Mouse (Mus musculus) CH12.LX (cell line): Measurements from ENCODE around the gene Nkx2-1.

Source experiments
- CTCF ChIP-seq, 2 experiments: IDR thresholded peaks in 1 of 2; conservative IDR thresholded peaks in 1 of 2; 2 replicates each; pipeline ENCODE4 v1.5.1; 2011 to 2012; ENCODE audit warnings: low read depth in 2 of 2, low read length in 2 of 2, improper control_type of control experiment in 1 of 2, inconsistent platforms in 1 of 2, mild to moderate bottlenecking in 1 of 2, moderate library complexity in 1 of 2
- ELF1 ChIP-seq: IDR thresholded peaks from 2 replicates; pipeline ENCODE4 v1.6.1; 2014; ENCODE audit warnings: low read depth, mild to moderate bottlenecking, inconsistent platforms, low read length, improper control_type of control experiment
- EP300 ChIP-seq: IDR thresholded peaks from 2 replicates; pipeline ENCODE4 v1.6.1; 2011; ENCODE audit warnings: low read length, improper control_type of control experiment
- ETS1 ChIP-seq: conservative IDR thresholded peaks from 2 replicates; pipeline ENCODE4 v1.6.1; 2012; ENCODE audit warnings: low read depth, mild to moderate bottlenecking, inconsistent platforms, low read length, improper control_type of control experiment, moderate library complexity
- JUND ChIP-seq: conservative IDR thresholded peaks from 2 replicates; pipeline ENCODE4 v1.6.1; 2011; ENCODE audit warnings: low read depth, low read length, improper control_type of control experiment
- POLR2A ChIP-seq: IDR thresholded peaks from 2 replicates; pipeline ENCODE4 v1.6.1; 2011; ENCODE audit warnings: low read depth, mild to moderate bottlenecking, improper control_type of control experiment, low read length
- SMC3 ChIP-seq: IDR thresholded peaks from 2 replicates; pipeline ENCODE4 v1.6.1; 2011; ENCODE audit warnings: low read depth, low read length, improper control_type of control experiment

DNA sequence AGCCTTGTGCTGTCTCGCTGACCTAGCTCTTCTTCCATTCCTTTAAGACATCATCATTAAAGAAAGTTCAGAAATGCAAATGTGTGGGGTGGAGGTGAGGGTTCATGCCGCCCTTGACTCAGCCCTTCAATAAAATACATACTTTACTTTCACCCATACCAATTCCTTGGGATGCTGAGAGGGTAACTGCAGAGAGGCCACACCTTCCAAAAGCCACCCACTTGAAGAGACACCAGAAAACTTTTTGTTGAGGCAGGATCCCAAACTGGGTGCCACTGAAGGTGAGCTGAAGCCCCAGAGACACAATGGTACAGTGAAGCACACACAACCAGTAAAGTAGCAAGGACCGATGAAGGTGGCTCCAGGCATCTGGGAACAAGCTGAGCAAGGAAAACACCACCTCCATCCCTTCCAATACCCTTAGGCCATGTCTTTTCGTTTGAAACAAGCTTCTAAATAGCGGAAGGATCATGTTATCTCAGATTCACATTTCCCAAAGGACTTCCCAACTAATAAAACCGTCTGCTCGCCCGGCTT lies 8.6 kb downstream of the Nkx2-1 start:
- TF ChIP-seq SMC3 (no peak), CTCF (conservative IDR thresholded peaks at IDR 0.05 in 1 of 2, IDR thresholded peaks at IDR 0.05 in 1 of 2; ENCODE audit: low read depth in 2 of 2, low read length in 2 of 2) (no peak), ELF1 (no peak), ETS1 (no peak), JUND (no peak), EP300 (no peak), POLR2A (no peak)
